Mouse (Mus musculus) neural tube, embryonic 11.5 days (tissue): ENCODE data around the gene Fcna. TPM values are rescaled to one million over a fixed set of nuclear protein-coding genes. Genes with fewer than 3 reads are reported as not detected.
A peak's percentile ranks its signal among the peaks of the same experiment; 100 is the strongest.

Source experiments
- ATAC-seq: fragments of 200-750 bp; cut with Nextera tagmentation; 2 replicates; pipeline ENCODE4 v1.8.0; 2017; ENCODE audit warnings: moderate number of reproducible peaks, mild to moderate bottlenecking, moderate TSS enrichment, moderate library complexity; ENCODE audit not compliant: insufficient read depth, low FRiP score, low TSS enrichment
- DNase-seq: peaks from one replicate; pipeline ENCODE4 v3.0.0-alpha.2; 2015; ENCODE audit warnings: low spot score
- H3K27ac ChIP-seq: fragments of 300-500 bp; sonication (generic); 2 replicates; pipeline ENCODE4 v1.5.1; 2014; ENCODE audit warnings: low read depth, mild to moderate bottlenecking, low read length
- H3K27me3 ChIP-seq: fragments of 300-500 bp; sonication (generic); 2 replicates; pipeline ENCODE4 v1.6.1; 2014; ENCODE audit warnings: mild to moderate bottlenecking, low read length, mixed read lengths; ENCODE audit not compliant: control insufficient read depth, insufficient read depth
- H3K36me3 ChIP-seq: fragments of 300-500 bp; sonication (generic); 2 replicates; pipeline ENCODE4 v1.6.1; 2014; ENCODE audit warnings: mild to moderate bottlenecking, low read length, moderate library complexity, mixed read lengths; ENCODE audit not compliant: control insufficient read depth, insufficient read depth
- H3K4me1 ChIP-seq: fragments of 300-500 bp; sonication (generic); 2 replicates; pipeline ENCODE4 v1.6.1; 2014; ENCODE audit warnings: low read length, mixed read lengths; ENCODE audit not compliant: control insufficient read depth, insufficient read depth
- H3K4me2 ChIP-seq: fragments of 300-500 bp; sonication (generic); 2 replicates; pipeline ENCODE4 v1.6.1; 2014; ENCODE audit warnings: low read depth, mild to moderate bottlenecking, moderate library complexity
- H3K4me3 ChIP-seq: fragments of 300-500 bp; sonication (generic); 2 replicates; pipeline ENCODE4 v1.5.1; 2014; ENCODE audit warnings: low read depth, low read length
- H3K9ac ChIP-seq: fragments of 300-500 bp; sonication (generic); 2 replicates; pipeline ENCODE4 v1.6.1; 2014; ENCODE audit warnings: mild to moderate bottlenecking, low read length
- H3K9me3 ChIP-seq: fragments of 300-500 bp; sonication (generic); 2 replicates; pipeline ENCODE4 v1.6.1; 2016; ENCODE audit warnings: low read length; ENCODE audit not compliant: control insufficient read depth
- WGBS: fragments of 180-500 bp; shearing (Covaris S2); extraction: QIAGEN DNeasy Blood & Tissue Kit; methylation state at CpG from one replicate; pipeline ENCODE4 v1.1.7; 2014; 5-methylcytosine and 5-hydroxymethylcytosine counted together
- polyA plus RNA-seq: library from polyadenylated mRNA; unstranded; fragments of >200 nt; fragmentation: Nextera tagmentation; extraction: Ambion mirVana; gene quantifications from 2 replicates; pipeline ENCODE4 v1.2.1, GENCODE M21; 2014

Gene Fcna
- polyA plus RNA-seq, 1 experiment from 2014 or later = 1.5 TPM

- Histone ChIP-seq H3K4me2 (peak overlapping the region; percentile 17), H3K36me3 (no peaks in the 10 kb centered on the region; the same call in 1 of the 2 replicates), H3K27ac (no peak overlapping the region), H3K27me3 (peaks cover 59% of the 10 kb centered on the region), H3K9ac (no peak overlapping the region; the same call in 1 of the 2 replicates), H3K4me1 (peaks cover 30% of the 10 kb centered on the region), H3K9me3 (no peaks in the 10 kb centered on the region), H3K4me3 (peak overlapping the region; percentile 23)
- DNase-seq (peak; percentile 31), ATAC-seq (no peak)
- 14% methylated on average over 91 of the region's 92 CpGs for WGBS
Measured at GRCm38 (mm10) chr2:25576965-25577891, 50.6 kb downstream of the Fcna start.

GRCm38 (mm10) chr2:25576028-25576850, 51.6 kb downstream of the Fcna start:
- Histone ChIP-seq H3K4me3 (no peak overlapping the region), H3K9me3 (no peaks in the 10 kb centered on the region), H3K4me2 (no peak overlapping the region), H3K27ac (no peak overlapping the region), H3K9ac (no peak overlapping the region), H3K4me1 (peaks cover 28% of the 10 kb centered on the region), H3K27me3 (peaks cover 57% of the 10 kb centered on the region), H3K36me3 (no peaks in the 10 kb centered on the region; the same call in 1 of the 2 replicates)
- WGBS = 72% methylated on average over 16 of the region's 16 CpGs
- ATAC-seq (no peak), DNase-seq (no peak)

GRCm38 (mm10) chr2:25575432-25576027, 52.3 kb downstream of the Fcna start:
- peak overlapping the region; percentile 64 for H3K4me2 ChIP-seq
- H3K9me3 ChIP-seq = no peaks in the 10 kb centered on the region
- H3K27ac ChIP-seq = peak overlapping the region; percentile 45; the same call in 1 of the 2 replicates
- DNase-seq (peak; percentile 56), ATAC-seq (peak; percentile 5; the same call in 1 of the 2 replicates)
- H3K9ac ChIP-seq = peak overlapping the region; percentile 63
- peaks cover 50% of the 10 kb centered on the region for H3K27me3 ChIP-seq
- 17% methylated on average over 21 of the region's 21 CpGs for WGBS
- H3K36me3 ChIP-seq = no peaks in the 10 kb centered on the region; the same call in 1 of the 2 replicates
- peaks cover 28% of the 10 kb centered on the region for H3K4me1 ChIP-seq
- H3K4me3 ChIP-seq = peak overlapping the region; percentile 60

Other genes with a start within 250 kb of the Fcna start
- 0.12 TPM in 1 of 2 replicates, not detected in the other for gene Entpd2, start 232.2 kb downstream of the Fcna start, polyA plus RNA-seq
- 133 TPM in 2 replicates for gene Npdc1, start 228.7 kb downstream of the Fcna start, polyA plus RNA-seq
- gene Fut7, start 204.8 kb downstream of the Fcna start, polyA plus RNA-seq = 0.11 TPM in 1 of 2 replicates, not detected in the other
- gene Abca2, start 199.3 kb downstream of the Fcna start, polyA plus RNA-seq = 5.0 and 5.6 TPM in 2 replicates
- gene Clic3, start 171.2 kb downstream of the Fcna start, polyA plus RNA-seq = 0.72 and 0.89 TPM in 2 replicates
- 22.0 and 26.3 TPM in 2 replicates for gene Paxx, start 166.9 kb downstream of the Fcna start, polyA plus RNA-seq
- 0.43 TPM in 1 of 2 replicates, not detected in the other for gene Ptgds, start 158.0 kb downstream of the Fcna start, polyA plus RNA-seq
- not detected in 2 replicates for gene Lcn12, start 134.1 kb downstream of the Fcna start, polyA plus RNA-seq
- gene Fbxw5, start 127.3 kb downstream of the Fcna start, polyA plus RNA-seq = 82.4 and 88.3 TPM in 2 replicates
- 4.4 and 5.1 TPM in 2 replicates for gene C8g, start 126.3 kb downstream of the Fcna start, polyA plus RNA-seq
- gene Traf2, start 81.1 kb downstream of the Fcna start, polyA plus RNA-seq = 29.5 and 34.7 TPM in 2 replicates
- gene Edf1, start 70.2 kb downstream of the Fcna start, polyA plus RNA-seq = 340 and 345 TPM in 2 replicates
- gene Mamdc4, start 53.2 kb downstream of the Fcna start, polyA plus RNA-seq = 1.5 and 4.4 TPM in 2 replicates
- gene Phpt1, start 52.8 kb downstream of the Fcna start, polyA plus RNA-seq = 161 and 167 TPM in 2 replicates
- gene Ajm1, start 46.3 kb downstream of the Fcna start, polyA plus RNA-seq = 0.19 and 0.46 TPM in 2 replicates
- 62.3 and 64.4 TPM in 2 replicates for gene Rabl6, start 19.5 kb downstream of the Fcna start, polyA plus RNA-seq
- 0.20 and 0.30 TPM in 2 replicates for gene Ccdc183, start 10.4 kb downstream of the Fcna start, polyA plus RNA-seq
- gene Tmem141, start 6.0 kb downstream of the Fcna start, polyA plus RNA-seq = 18.0 and 20.5 TPM in 2 replicates
- gene Lcn8, start 25.1 kb upstream of the Fcna start, polyA plus RNA-seq = not detected in 2 replicates
- gene Lcn5, start 29.9 kb upstream of the Fcna start, polyA plus RNA-seq = not detected in 2 replicates
- not detected in 2 replicates for gene Lcn6, start 48.8 kb upstream of the Fcna start, polyA plus RNA-seq
- not detected in 2 replicates for gene Lcn10, start 54.7 kb upstream of the Fcna start, polyA plus RNA-seq
- gene Obp2a, start 72.0 kb upstream of the Fcna start, polyA plus RNA-seq = not detected in 2 replicates
- 64.5 and 68.2 TPM in 2 replicates for gene Bmyc, start 78.7 kb upstream of the Fcna start, polyA plus RNA-seq
- gene Obp2b, start 109.0 kb upstream of the Fcna start, polyA plus RNA-seq = not detected in 2 replicates
- gene Lcn3, start 137.5 kb upstream of the Fcna start, polyA plus RNA-seq = not detected in 2 replicates
- gene Lcn11, start 149.0 kb upstream of the Fcna start, polyA plus RNA-seq = not detected in 2 replicates
- not detected in 2 replicates for gene Gm13539, start 154.2 kb upstream of the Fcna start, polyA plus RNA-seq
- gene Glt6d1, start 187.8 kb upstream of the Fcna start, polyA plus RNA-seq = not detected in 2 replicates
- not detected in 2 replicates for gene Lcn9, start 195.1 kb upstream of the Fcna start, polyA plus RNA-seq
- gene Sohlh1, start 219.2 kb upstream of the Fcna start, polyA plus RNA-seq = not detected in 2 replicates
- gene Kcnt1, start 235.7 kb upstream of the Fcna start, polyA plus RNA-seq = 0.45 and 2.2 TPM in 2 replicates